Mouse (Mus musculus): Measurements from ENCODE around the gene Alppl2.

Gene Alppl2

GRCm38 (mm10) chr1:87089828-87090227, at the start of gene Alppl2:
TSS of gene Alppl2 (minus strand) at chr1:87089928.
- DNase-seq (ENCODE audit: low spot score in 2 of 2): no peak

- no peak for DNase-seq (ENCODE audit: low spot score in 2 of 2)
These were observed 42.1 kb upstream of the Alppl2 start for GRCm38 (mm10) chr1:87131803-87132202.

GRCm38 (mm10) chr1:87127206-87128030, 37.7 kb upstream of the Alppl2 start:
- no peak for DNase-seq (ENCODE audit: low spot score in 2 of 2)

GRCm38 (mm10) chr1:87124673-87125072, 34.9 kb upstream of the Alppl2 start, which contains the start of gene Akp3:
TSS of gene Akp3 (plus strand) at chr1:87124973.
- DNase-seq (ENCODE audit: low spot score in 2 of 2): no peak

- DNase-seq (ENCODE audit: low spot score in 2 of 2): no peak
These were observed 25.1 kb upstream of the Alppl2 start for GRCm38 (mm10) chr1:87114784-87115183.

- DNase-seq (ENCODE audit: low spot score in 2 of 2): no peak
These were observed 22.1 kb upstream of the Alppl2 start for GRCm38 (mm10) chr1:87111719-87112354.

- peak in 1 of 2 experiments; percentile 51 for DNase-seq (ENCODE audit: low spot score in 2 of 2)
These were observed 18.8 kb upstream of the Alppl2 start for GRCm38 (mm10) chr1:87108564-87108963.

- DNase-seq (ENCODE audit: low spot score in 2 of 2): peak in 1 of 2 experiments; percentile 54
These were observed 16.8 kb upstream of the Alppl2 start for GRCm38 (mm10) chr1:87106536-87106935.

GRCm38 (mm10) chr1:87103936-87104335, 14.2 kb upstream of the Alppl2 start:
- peak in 1 of 2 experiments; percentile 32 for DNase-seq (ENCODE audit: low spot score in 2 of 2)

- peak in 1 of 2 experiments; percentile 39 for DNase-seq (ENCODE audit: low spot score in 2 of 2)
These were observed 12.4 kb upstream of the Alppl2 start for GRCm38 (mm10) chr1:87102114-87102513.

- DNase-seq (ENCODE audit: low spot score in 2 of 2): peak in 1 of 2 experiments; percentile 54
These were observed 11.7 kb upstream of the Alppl2 start, which contains the start of gene Alpi for GRCm38 (mm10) chr1:87101411-87101810. TSS of gene Alpi (minus strand) at chr1:87101606.

- DNase-seq (ENCODE audit: low spot score in 2 of 2): peak; percentile 33 to 71
These were observed 8.7 kb upstream of the Alppl2 start for GRCm38 (mm10) chr1:87098358-87098975.

GRCm38 (mm10) chr1:87095642-87096041, 5.9 kb upstream of the Alppl2 start:
- peak in 1 of 2 experiments; percentile 56 for DNase-seq (ENCODE audit: low spot score in 2 of 2)

GRCm38 (mm10) chr1:87089251-87089650, 477 bp downstream of the Alppl2 start:
- peak in 1 of 2 experiments; percentile 54 for DNase-seq (ENCODE audit: low spot score in 2 of 2)

- peak in 1 of 2 experiments; percentile 58 for DNase-seq (ENCODE audit: low spot score in 2 of 2)
These were observed 2.8 kb downstream of the Alppl2 start for GRCm38 (mm10) chr1:87086964-87087363.

- peak in 1 of 2 experiments; percentile 52 for DNase-seq (ENCODE audit: low spot score in 2 of 2)
These were observed 3.5 kb downstream of the Alppl2 start for GRCm38 (mm10) chr1:87086196-87086595.

- DNase-seq (ENCODE audit: low spot score in 2 of 2): no peak
These were observed 16.0 kb downstream of the Alppl2 start for GRCm38 (mm10) chr1:87073776-87074175.

GRCm38 (mm10) chr1:87070720-87071119, 19.0 kb downstream of the Alppl2 start:
- no peak for DNase-seq (ENCODE audit: low spot score in 2 of 2)

GRCm38 (mm10) chr1:87060913-87061312, 28.8 kb downstream of the Alppl2 start:
- DNase-seq (ENCODE audit: low spot score in 2 of 2): no peak

GRCm38 (mm10) chr1:87059042-87059665, 30.6 kb downstream of the Alppl2 start:
- DNase-seq (ENCODE audit: low spot score in 2 of 2): no peak

- DNase-seq (ENCODE audit: low spot score in 2 of 2): no peak
These were observed 32.7 kb downstream of the Alppl2 start for GRCm38 (mm10) chr1:87057075-87057474.

GRCm38 (mm10) chr1:87051369-87051768, 38.4 kb downstream of the Alppl2 start:
- no peak for DNase-seq (ENCODE audit: low spot score in 2 of 2)

Measured in urinary bladder, postnatal 4 days (tissue).